Mouse (Mus musculus) testis, adult 2 months (tissue): ENCODE measurements at regions not wholly inside any gene's neighbourhood (a gene's known extent, or its start where the extent isn't known, plus 50 kb on each side); places are given as distances from the start of the nearest gene placed in this dataset.

Experiments
- H3K27ac ChIP-seq: fragments of 200-500 bp; 2 replicates; pipeline ENCODE4 v1.5.1; 2012; ENCODE audit warnings: low read depth, low read length; ENCODE audit not compliant: control insufficient read depth, insufficient read depth
- H3K27me3 ChIP-seq: fragments of 200-500 bp; 2 replicates; pipeline ENCODE4 v1.6.1; 2012; ENCODE audit warnings: mild to moderate bottlenecking, low read length, moderate library complexity; ENCODE audit not compliant: control insufficient read depth, insufficient read depth
- H3K36me3 ChIP-seq: fragments of 200-500 bp; 2 replicates; pipeline ENCODE4 v1.6.1; 2012; ENCODE audit warnings: mild to moderate bottlenecking, low read length; ENCODE audit not compliant: control insufficient read depth, insufficient read depth
- H3K4me1 ChIP-seq: fragments of 200-500 bp; 2 replicates; pipeline ENCODE4 v1.6.1; 2012; ENCODE audit warnings: low read length; ENCODE audit not compliant: control insufficient read depth, insufficient read depth
- H3K4me3 ChIP-seq: fragments of 200-500 bp; 2 replicates; pipeline ENCODE4 v1.5.1; 2012; ENCODE audit warnings: low read depth, mild to moderate bottlenecking, low read length, moderate library complexity, mixed read lengths; ENCODE audit not compliant: control insufficient read depth
- CTCF ChIP-seq: fragments of 200-500 bp; IDR thresholded peaks from 2 replicates; pipeline ENCODE4 v1.5.1; 2012; ENCODE audit warnings: low read depth, mild to moderate bottlenecking, inconsistent platforms, low read length, moderate library complexity; ENCODE audit not compliant: control insufficient read depth, insufficient read depth, insufficient replicate concordance
- POLR2A ChIP-seq: fragments of 200-500 bp; IDR thresholded peaks from 2 replicates; pipeline ENCODE4 v1.6.1; 2012; ENCODE audit warnings: low read depth, mild to moderate bottlenecking, inconsistent platforms, low read length, moderate library complexity; ENCODE audit not compliant: control insufficient read depth

DNA sequence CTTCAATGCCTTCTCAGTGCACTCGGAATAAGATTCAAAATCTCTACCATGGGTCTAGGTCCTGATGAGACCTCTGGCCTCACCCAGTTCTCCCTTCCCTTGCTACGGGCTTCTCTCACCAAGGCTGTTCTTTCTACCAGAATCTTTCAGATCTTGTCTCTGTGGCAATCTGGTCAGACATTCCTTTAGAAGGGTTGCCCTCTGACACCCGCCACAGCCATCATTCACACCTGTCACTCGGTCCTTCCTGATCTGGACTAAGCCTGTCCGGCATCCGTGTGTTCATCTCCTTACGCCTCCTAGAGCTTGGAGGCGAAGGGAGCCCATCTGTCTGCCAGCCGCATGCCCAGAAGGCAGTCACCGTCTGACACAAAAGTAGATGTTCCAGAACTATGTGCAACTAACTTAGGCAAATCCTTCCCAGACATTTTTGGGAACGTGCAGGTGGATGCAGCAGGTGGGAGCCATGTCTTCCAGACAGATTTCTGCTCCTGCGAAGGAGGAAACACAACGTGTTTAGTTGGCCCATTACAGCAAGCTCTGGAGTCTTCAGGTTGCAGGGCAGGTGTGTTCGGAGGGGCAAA lies 77.7 kb downstream of the Fam76b start:
- Histone ChIP-seq H3K27me3 (no peaks in the 10 kb centered on the region), H3K4me3 (no peak overlapping the region), H3K4me1 (peaks cover 2% of the 10 kb centered on the region; the same call in 1 of the 2 replicates), H3K36me3 (no peaks in the 10 kb centered on the region), H3K27ac (no peak overlapping the region)
- TF ChIP-seq CTCF (no peak), POLR2A (no peak)

DNA sequence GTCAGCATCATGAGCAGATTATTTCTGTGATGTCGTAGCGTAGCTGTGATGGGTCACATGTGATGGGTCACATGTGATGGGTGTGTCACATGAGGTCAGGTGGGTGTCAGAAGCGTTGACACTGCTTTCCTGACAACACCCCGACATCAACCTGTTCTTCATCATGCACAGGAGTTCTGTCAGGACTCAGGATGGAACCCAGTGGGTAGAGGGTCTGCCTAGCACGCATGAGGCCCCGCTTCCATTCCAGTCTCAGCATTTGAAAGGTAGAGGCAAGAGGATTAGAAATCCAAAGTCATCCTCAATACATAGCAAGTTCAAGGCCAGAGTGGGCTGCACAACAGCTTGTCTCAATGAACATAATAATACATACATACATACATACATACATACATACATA lies 79.2 kb downstream of the Fam76b start:
- Histone ChIP-seq H3K4me3 (no peak overlapping the region), H3K27ac (no peak overlapping the region), H3K36me3 (no peaks in the 10 kb centered on the region), H3K4me1 (peaks cover 2% of the 10 kb centered on the region), H3K27me3 (no peaks in the 10 kb centered on the region)
- no peak for TF ChIP-seq POLR2A
- no peak for TF ChIP-seq CTCF

DNA sequence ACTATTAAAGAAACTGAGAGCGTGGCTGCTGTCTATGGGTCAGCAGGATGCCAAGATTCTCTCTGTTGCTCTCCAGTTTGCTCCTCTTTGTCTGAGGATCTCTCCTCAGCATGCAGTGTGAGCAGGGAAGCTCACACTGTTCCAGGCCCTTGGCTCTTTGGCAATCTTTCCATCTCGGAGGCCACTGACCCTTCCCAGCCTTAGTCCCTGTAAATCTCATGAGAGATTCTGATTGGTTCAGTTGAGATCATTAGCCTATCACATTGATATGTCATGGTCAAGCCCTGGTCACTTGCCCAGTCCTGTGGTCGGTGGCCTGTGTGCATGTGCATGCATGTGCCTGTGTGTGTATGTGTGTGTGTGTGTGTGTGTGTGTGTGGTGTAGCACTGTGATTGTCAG lies 82.1 kb downstream of the Fam76b start:
- Histone ChIP-seq H3K27ac (no peak overlapping the region), H3K27me3 (no peaks in the 10 kb centered on the region), H3K4me1 (peaks cover 2% of the 10 kb centered on the region), H3K36me3 (no peaks in the 10 kb centered on the region), H3K4me3 (no peak overlapping the region)
- TF ChIP-seq CTCF: no peak
- TF ChIP-seq POLR2A: no peak

DNA sequence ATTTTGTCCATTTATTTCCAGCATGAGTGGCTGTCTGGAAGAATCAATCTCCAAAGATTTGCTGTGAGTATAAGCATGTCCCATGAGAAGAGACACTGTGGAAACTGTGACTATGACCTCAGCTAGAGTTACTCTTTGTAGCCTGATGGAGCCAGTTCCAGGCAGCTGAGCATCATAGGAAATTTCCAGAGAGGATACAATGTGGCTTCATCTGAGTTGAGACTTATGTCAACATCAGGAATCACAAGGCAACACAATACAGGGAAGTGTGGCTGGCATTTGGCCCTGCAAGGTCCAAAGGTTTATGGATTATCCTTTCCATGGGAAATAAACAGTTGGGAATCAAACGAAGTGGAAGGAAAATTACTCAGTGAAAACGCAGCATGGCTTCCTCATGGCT lies 82.6 kb downstream of the Fam76b start:
- no peak overlapping the region for H3K27ac ChIP-seq
- no peak overlapping the region for H3K4me3 ChIP-seq
- H3K4me1 ChIP-seq: peaks cover 2% of the 10 kb centered on the region
- no peaks in the 10 kb centered on the region for H3K27me3 ChIP-seq
- TF ChIP-seq POLR2A: no peak
- TF ChIP-seq CTCF: no peak
- no peaks in the 10 kb centered on the region for H3K36me3 ChIP-seq

DNA sequence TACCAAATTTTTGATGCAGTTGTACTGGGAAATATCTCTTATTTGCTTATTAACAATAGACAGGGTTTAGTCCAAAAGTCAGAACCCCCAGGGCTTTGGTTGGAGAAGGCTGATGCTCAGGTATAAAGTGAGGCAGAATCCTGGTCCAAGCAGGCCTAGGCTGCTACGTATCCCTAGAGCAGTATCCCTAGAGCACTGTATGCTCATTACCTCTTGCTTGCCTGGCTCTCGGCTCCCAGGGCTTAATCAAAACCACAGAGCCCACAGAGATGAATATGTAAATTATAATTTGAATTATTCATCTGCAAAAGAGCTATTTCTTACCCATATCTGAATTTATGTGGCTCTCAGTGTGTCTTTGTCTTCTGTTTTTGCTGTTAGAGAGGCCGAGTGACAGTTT lies 85.9 kb downstream of the Fam76b start:
- Histone ChIP-seq H3K36me3 (no peaks in the 10 kb centered on the region), H3K4me1 (no peaks in the 10 kb centered on the region; the same call in 1 of the 2 replicates), H3K27ac (no peak overlapping the region), H3K4me3 (no peak overlapping the region), H3K27me3 (no peaks in the 10 kb centered on the region)
- no peak for TF ChIP-seq POLR2A
- no peak for TF ChIP-seq CTCF

DNA sequence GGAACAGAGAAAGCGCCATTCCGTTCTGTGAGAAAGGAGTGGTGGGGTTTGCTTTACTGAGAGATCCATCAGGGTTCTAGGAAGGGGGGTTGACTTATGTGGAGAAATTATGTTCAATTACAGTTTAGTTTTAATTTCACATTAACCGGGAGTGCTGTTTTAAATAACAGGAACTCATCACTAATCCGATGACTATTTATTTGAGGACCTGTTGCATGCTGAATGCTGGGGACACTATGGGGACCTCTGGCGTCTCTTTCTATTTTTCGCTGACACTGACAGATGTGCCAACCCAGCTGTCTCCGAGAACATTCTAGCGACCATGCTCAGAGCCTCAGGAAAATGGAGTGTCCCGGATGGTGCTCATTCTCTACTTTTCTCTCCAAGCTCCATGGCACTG lies 86.6 kb downstream of the Fam76b start:
- Histone ChIP-seq H3K27me3 (no peaks in the 10 kb centered on the region), H3K36me3 (no peaks in the 10 kb centered on the region), H3K27ac (no peak overlapping the region), H3K4me1 (no peaks in the 10 kb centered on the region; the same call in 1 of the 2 replicates), H3K4me3 (no peak overlapping the region)
- no peak for TF ChIP-seq CTCF
- no peak for TF ChIP-seq POLR2A

DNA sequence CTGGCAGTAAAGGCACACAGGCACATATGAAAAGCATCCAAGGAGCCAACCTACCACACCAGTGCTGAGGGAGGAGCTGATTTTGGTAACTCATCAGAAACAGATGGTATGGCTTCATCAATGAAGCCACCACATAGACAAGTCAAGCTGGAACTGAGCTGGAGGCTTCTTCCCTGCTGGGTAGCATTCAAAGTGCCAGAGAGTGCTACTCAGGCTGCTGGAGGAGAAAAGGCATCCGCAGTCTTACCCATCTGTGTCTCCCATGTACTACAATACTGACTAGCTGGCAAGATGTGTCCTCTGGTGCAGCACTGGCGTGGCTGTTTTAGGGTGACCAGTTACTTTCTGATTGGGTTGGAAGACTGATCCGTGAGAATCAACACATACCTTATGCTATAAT lies 87.3 kb downstream of the Fam76b start:
- no peak overlapping the region for H3K27ac ChIP-seq
- TF ChIP-seq POLR2A (no peak), CTCF (no peak)
- H3K4me1 ChIP-seq: no peaks in the 10 kb centered on the region; the same call in 1 of the 2 replicates
- H3K36me3 ChIP-seq: no peaks in the 10 kb centered on the region
- H3K4me3 ChIP-seq: no peak overlapping the region
- H3K27me3 ChIP-seq: no peaks in the 10 kb centered on the region

DNA sequence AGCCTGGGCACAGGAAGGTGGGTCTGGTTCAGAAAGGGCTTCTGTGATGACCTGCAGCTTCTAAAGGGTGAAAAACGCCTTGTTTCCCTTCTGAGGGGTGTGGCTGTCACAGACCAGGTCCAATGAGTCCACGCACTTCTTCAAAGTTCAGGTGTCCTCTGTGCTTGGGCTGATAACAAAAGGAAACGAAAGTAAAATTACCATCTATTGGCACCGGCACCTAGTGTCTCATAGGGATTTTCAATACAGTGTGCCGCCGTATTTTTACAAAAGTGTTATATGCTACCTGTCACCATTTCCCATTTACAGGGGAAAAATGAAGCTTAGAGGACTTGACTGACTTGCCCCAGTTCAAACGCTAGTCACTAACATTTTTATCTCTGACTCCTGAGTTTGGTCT lies 89.3 kb downstream of the Fam76b start:
- no peaks in the 10 kb centered on the region for H3K27me3 ChIP-seq
- no peaks in the 10 kb centered on the region for H3K4me1 ChIP-seq
- no peaks in the 10 kb centered on the region for H3K36me3 ChIP-seq
- no peak overlapping the region for H3K4me3 ChIP-seq
- H3K27ac ChIP-seq: no peak overlapping the region
- TF ChIP-seq POLR2A: no peak
- TF ChIP-seq CTCF: no peak
